Mouse (Mus musculus) cerebellum, postnatal 10 days (tissue): ENCODE data around the gene Wdr76.
"Not testable (repeated sequence)": the region's sequence is repeated elsewhere in the genome, so short reads cannot be mapped to it uniquely, and the experiment has no call there.

Source experiments
- DNase-seq, 2 experiments: peaks; one replicate each; pipeline ENCODE4 v3.0.0; 2021; ENCODE audit warnings: mixed read lengths in 2 of 2

Wdr76 gene

GRCm38 (mm10) chr2:121522006-121522405 lies 15.5 kb downstream of the Wdr76 start:
- DNase-seq = no peak

- not testable (repeated sequence) for DNase-seq
Measured at GRCm38 (mm10) chr2:121522830-121523229, 16.3 kb downstream of the Wdr76 start.

- DNase-seq = no peak
Measured at GRCm38 (mm10) chr2:121525056-121525455, 18.5 kb downstream of the Wdr76 start.

GRCm38 (mm10) chr2:121544829-121545228 lies 38.3 kb downstream of the Wdr76 start:
- DNase-seq = no peak

- no peak for DNase-seq
Measured at GRCm38 (mm10) chr2:121549630-121550029, 43.1 kb downstream of the Wdr76 start.

GRCm38 (mm10) chr2:121551271-121551670 lies 44.7 kb downstream of the Wdr76 start:
- DNase-seq = peak in 1 of 2 experiments; percentile 13

- no peak for DNase-seq
Measured at GRCm38 (mm10) chr2:121563117-121563516, 56.6 kb downstream of the Wdr76 start.

- no peak for DNase-seq
Measured at GRCm38 (mm10) chr2:121565911-121566310, 59.4 kb downstream of the Wdr76 start.

- DNase-seq = no peak
Measured at GRCm38 (mm10) chr2:121570049-121570448, 63.5 kb downstream of the Wdr76 start.

- DNase-seq = no peak
Measured at GRCm38 (mm10) chr2:121570999-121571655, 64.6 kb downstream of the Wdr76 start.

GRCm38 (mm10) chr2:121571780-121572179 lies 65.3 kb downstream of the Wdr76 start:
- DNase-seq = peak; percentile 93 to 96

GRCm38 (mm10) chr2:121574066-121574630 lies 67.6 kb downstream of the Wdr76 start:
- peak in 1 of 2 experiments; percentile 34 for DNase-seq

- no peak for DNase-seq
Measured at GRCm38 (mm10) chr2:121575741-121576201, 69.2 kb downstream of the Wdr76 start.

- DNase-seq = peak; percentile 51 to 52
Measured at GRCm38 (mm10) chr2:121582809-121583376, 76.4 kb downstream of the Wdr76 start.

GRCm38 (mm10) chr2:121583468-121584116 lies 77.1 kb downstream of the Wdr76 start:
- peak; percentile 91 to 95 for DNase-seq

GRCm38 (mm10) chr2:121584705-121585104 lies 78.2 kb downstream of the Wdr76 start:
- no peak for DNase-seq

- DNase-seq = peak; percentile 92 to 94
Measured at GRCm38 (mm10) chr2:121587523-121588308, 81.2 kb downstream of the Wdr76 start.

GRCm38 (mm10) chr2:121588309-121588694 lies 81.8 kb downstream of the Wdr76 start:
- DNase-seq = peak; percentile 60 to 66

- peak in 1 of 2 experiments; percentile 27 for DNase-seq
Measured at GRCm38 (mm10) chr2:121594131-121594530, 87.6 kb downstream of the Wdr76 start.
